Mouse (Mus musculus) MEL (cell line): ENCODE data around the gene Rps6ka2.

Source experiments
- CHD2 ChIP-seq: IDR thresholded peaks from 2 replicates; pipeline ENCODE4 v1.6.1; 2011; ENCODE audit warnings: low read length, improper control_type of control experiment
- CTCF ChIP-seq, 3 experiments: IDR thresholded peaks in 2 of 3; conservative IDR thresholded peaks in 1 of 3; 2 replicates each; pipeline ENCODE4 v1.5.1; 2011 to 2012; ENCODE audit warnings: low read length in 3 of 3, low read depth in 2 of 3, mild to moderate bottlenecking in 2 of 3, improper control_type of control experiment in 1 of 3, inconsistent platforms in 1 of 3, mixed read lengths in 1 of 3, moderate library complexity in 1 of 3; ENCODE audit not compliant: control insufficient read depth in 1 of 3, insufficient read depth in 1 of 3, poor library complexity in 1 of 3, severe bottlenecking in 1 of 3
- E2F4 ChIP-seq: IDR thresholded peaks from 2 replicates; pipeline ENCODE4 v1.6.1; 2011; ENCODE audit warnings: low read depth, low read length, improper control_type of control experiment, borderline replicate concordance
- EP300 ChIP-seq, 2 experiments: IDR thresholded peaks; 2 replicates each; pipeline ENCODE4 v1.6.1; 2011; ENCODE audit warnings: improper control_type of control experiment in 2 of 2, low read length in 2 of 2, low read depth in 1 of 2, mild to moderate bottlenecking in 1 of 2
- HCFC1 ChIP-seq: IDR thresholded peaks from 2 replicates; pipeline ENCODE4 v1.6.1; 2012; ENCODE audit warnings: low read depth, mild to moderate bottlenecking, inconsistent platforms, low read length, improper control_type of control experiment, moderate library complexity
- POLR2A ChIP-seq, 2 experiments: IDR thresholded peaks; 2 replicates each; pipeline ENCODE4 v1.6.1; 2011 to 2012; ENCODE audit warnings: low read length in 2 of 2, mild to moderate bottlenecking in 2 of 2, control low read depth in 1 of 2, improper control_type of control experiment in 1 of 2, low read depth in 1 of 2, moderate library complexity in 1 of 2; ENCODE audit not compliant: control insufficient read depth in 1 of 2, insufficient read depth in 1 of 2, poor library complexity in 1 of 2
- SMC3 ChIP-seq: IDR thresholded peaks from 2 replicates; pipeline ENCODE4 v1.6.1; 2011; ENCODE audit warnings: low read depth, low read length, improper control_type of control experiment
- TAL1 ChIP-seq: IDR thresholded peaks from 2 replicates; pipeline ENCODE4 v1.6.1; 2012; ENCODE audit warnings: mild to moderate bottlenecking, inconsistent platforms, low read length, moderate library complexity, mixed read lengths
- TBP ChIP-seq: IDR thresholded peaks from 2 replicates; pipeline ENCODE4 v1.8.0; 2011; ENCODE audit warnings: low read depth, low read length, improper control_type of control experiment
- TCF12 ChIP-seq: IDR thresholded peaks from 2 replicates; pipeline ENCODE4 v1.6.1; 2014; ENCODE audit warnings: low read depth, mild to moderate bottlenecking, inconsistent platforms, low read length, improper control_type of control experiment, moderate library complexity
- USF1 ChIP-seq: IDR thresholded peaks from 2 replicates; pipeline ENCODE4 v1.6.1; 2014; ENCODE audit warnings: low read depth, mild to moderate bottlenecking, inconsistent platforms, low read length, improper control_type of control experiment, moderate library complexity

GRCm38 (mm10) chr17:7197121-7197925, 27.4 kb downstream of the Rps6ka2 start:
- no peak for TF ChIP-seq EP300 (IDR thresholded peaks at IDR 0.05; ENCODE audit: low read depth in 1 of 2, low read length in 2 of 2)
- no peak for TF ChIP-seq CHD2
- no peak for TF ChIP-seq SMC3
- TF ChIP-seq POLR2A (IDR thresholded peaks at IDR 0.05; ENCODE audit: control insufficient read depth in 1 of 2, insufficient read depth in 1 of 2, low read depth in 1 of 2, low read length in 2 of 2, poor library complexity in 1 of 2): no peak
- no peak for TF ChIP-seq HCFC1
- TF ChIP-seq TBP: no peak
- TF ChIP-seq USF1: no peak
- TF ChIP-seq CTCF (IDR thresholded peaks at IDR 0.05 in 2 of 3, conservative IDR thresholded peaks at IDR 0.05 in 1 of 3; ENCODE audit: control insufficient read depth in 1 of 3, insufficient read depth in 1 of 3, low read depth in 2 of 3, low read length in 3 of 3, poor library complexity in 1 of 3, severe bottlenecking in 1 of 3): no peak
- TF ChIP-seq E2F4: no peak
- no peak for TF ChIP-seq TAL1
- TF ChIP-seq TCF12: no peak
